Comparison of ENCODE assay signal across 28 mouse cellular contexts in genomic region chr7:141822582-141823261, GRCm38 (mm10). TPM values are rescaled to one million over a fixed set of nuclear protein-coding genes. Genes with fewer than 3 reads are reported as not detected.
DNase-seq lines count a peak whose midpoint lies in the region; ATAC-seq and TF ChIP-seq lines count a peak whose summit lies in the region.
"Had no signal": no experiment of that assay in that cellular context is flagged by ENCODE, and none has a peak within 500 bp of the region (broad histone marks: within the 10 kb centered on the region; RNA-seq: fewer than 3 reads in every experiment).

No protein-coding gene starts in this region.

- TF ChIP-seq CTCF in midbrain, postnatal 0 days (IDR thresholded peaks at IDR 0.05) = no peak

- H3K36me3 ChIP-seq in heart, embryonic 16.5 days (ENCODE audit: control insufficient read depth, insufficient read depth) = no peaks in the 10 kb centered on the region
- H3K36me3 ChIP-seq in heart, embryonic 12.5 days = no peaks in the 10 kb centered on the region
- H3K36me3 ChIP-seq in midbrain, postnatal 0 days (ENCODE audit: insufficient read depth, low read length) = no peaks in the 10 kb centered on the region
- H3K36me3 ChIP-seq in midbrain, embryonic 10.5 days = no peaks in the 10 kb centered on the region
- H3K36me3 ChIP-seq in embryonic facial prominence, embryonic 15.5 days = no peaks in the 10 kb centered on the region
- H3K36me3 ChIP-seq: neural tube, embryonic 12.5 days had no signal

- no peak overlapping the region for H3K9ac ChIP-seq in heart, embryonic 16.5 days (ENCODE audit: low read length)
- no peak overlapping the region for H3K9ac ChIP-seq in heart, embryonic 12.5 days
- no peak overlapping the region for H3K9ac ChIP-seq in midbrain, postnatal 0 days (replicated peaks; ENCODE audit: low read length, poor library complexity, severe bottlenecking)
- no peak overlapping the region for H3K9ac ChIP-seq in embryonic facial prominence, embryonic 15.5 days
- H3K9ac ChIP-seq: neural tube, embryonic 12.5 days had no signal

- ATAC-seq in heart, embryonic 16.5 days (replicated peaks; ENCODE audit: extremely low read depth, insufficient read depth, low FRiP score) = peak; percentile 58; the same call in 1 of the 2 replicates
- no peak for ATAC-seq in heart, embryonic 12.5 days (ENCODE audit: insufficient number of reproducible peaks, low FRiP score)
- no peak for ATAC-seq in midbrain, postnatal 0 days (ENCODE audit: low FRiP score)
- peak; percentile 30; the same call in 1 of the 2 replicates for ATAC-seq in embryonic facial prominence, embryonic 15.5 days (ENCODE audit: insufficient number of reproducible peaks, low FRiP score, low TSS enrichment, low read depth)
- no peak for ATAC-seq in CD4-positive, CD25-positive, alpha-beta regulatory T cell, adult 4 months
- no peak for ATAC-seq in granulocyte monocyte progenitor cell, adult 5-6 weeks (replicated peaks; ENCODE audit: poor library complexity, severe bottlenecking)
- ATAC-seq: forebrain, embryonic 16.5 days; hindbrain, embryonic 16.5 days had no signal

- 42% methylated on average over 4 of the region's 4 CpGs for WGBS in heart, embryonic 16.5 days
- 49% methylated on average over 4 of the region's 4 CpGs for WGBS in heart, embryonic 12.5 days
- WGBS in midbrain, postnatal 0 days = 55% methylated on average over 4 of the region's 4 CpGs
- WGBS in midbrain, embryonic 10.5 days = 76% methylated on average over 4 of the region's 4 CpGs
- WGBS in embryonic facial prominence, embryonic 15.5 days = 19% methylated on average over 4 of the region's 4 CpGs

- H3K27me3 ChIP-seq in heart, embryonic 16.5 days (ENCODE audit: control insufficient read depth, insufficient read depth, low read length) = no peaks in the 10 kb centered on the region
- H3K27me3 ChIP-seq in heart, embryonic 12.5 days (replicated peaks) = peaks cover 7% of the 10 kb centered on the region
- no peaks in the 10 kb centered on the region for H3K27me3 ChIP-seq in midbrain, postnatal 0 days (ENCODE audit: insufficient read depth, low read length)
- H3K27me3 ChIP-seq in midbrain, embryonic 10.5 days (ENCODE audit: low read depth, poor library complexity, severe bottlenecking) = no peaks in the 10 kb centered on the region
- no peaks in the 10 kb centered on the region for H3K27me3 ChIP-seq in embryonic facial prominence, embryonic 15.5 days
- H3K27me3 ChIP-seq: neural tube, embryonic 12.5 days had no signal

- H3K4me3 ChIP-seq in heart, embryonic 16.5 days (ENCODE audit: low read length) = no peak overlapping the region
- no peak overlapping the region for H3K4me3 ChIP-seq in heart, embryonic 12.5 days
- no peak overlapping the region for H3K4me3 ChIP-seq in midbrain, postnatal 0 days (ENCODE audit: low read depth, low read length)
- H3K4me3 ChIP-seq in midbrain, embryonic 10.5 days = no peak overlapping the region
- no peak overlapping the region for H3K4me3 ChIP-seq in embryonic facial prominence, embryonic 15.5 days (replicated peaks)
- H3K4me3 ChIP-seq: layer of hippocampus, adult 2 months; neural tube, embryonic 12.5 days had no signal

- peak; percentile 8 for DNase-seq in midbrain, postnatal 0 days (ENCODE audit: low spot score)
- DNase-seq in midbrain, embryonic 10.5 days (ENCODE audit: low spot score) = no peak
- DNase-seq: adrenal gland, adult 2 months; cerebellum, adult 9-11 months; embryo, embryonic 11 days; gastrocnemius, postnatal 10 days; heart, adult 18-20 months; heart, postnatal 4 days; kidney, adult 18-20 months; kidney, postnatal 14 days; layer of hippocampus, postnatal 36 days; lung, adult 2 months; right cerebral cortex, postnatal 14 days; spleen, adult 18-20 months had no signal

- H3K27ac ChIP-seq in heart, embryonic 16.5 days (ENCODE audit: low read length) = no peak overlapping the region
- no peak overlapping the region for H3K27ac ChIP-seq in heart, embryonic 12.5 days (ENCODE audit: poor library complexity, severe bottlenecking)
- H3K27ac ChIP-seq in midbrain, postnatal 0 days (ENCODE audit: low read depth, low read length) = no peak overlapping the region
- no peak overlapping the region for H3K27ac ChIP-seq in midbrain, embryonic 10.5 days (replicated peaks)
- no peak overlapping the region for H3K27ac ChIP-seq in embryonic facial prominence, embryonic 15.5 days (replicated peaks)
- H3K27ac ChIP-seq: layer of hippocampus, adult 2 months; macrophage; neural tube, embryonic 12.5 days had no signal

- no peak overlapping the region for H3K4me2 ChIP-seq in heart, embryonic 16.5 days (ENCODE audit: low read depth, low read length)
- no peak overlapping the region for H3K4me2 ChIP-seq in heart, embryonic 12.5 days
- no peak overlapping the region for H3K4me2 ChIP-seq in midbrain, postnatal 0 days (ENCODE audit: low read depth, low read length, poor library complexity, severe bottlenecking)
- H3K4me2 ChIP-seq in embryonic facial prominence, embryonic 15.5 days (replicated peaks) = no peak overlapping the region
- H3K4me2 ChIP-seq: liver, embryonic 11.5 days; midbrain, embryonic 11.5 days; neural tube, embryonic 12.5 days had no signal

- H3K4me1 ChIP-seq in heart, embryonic 16.5 days (ENCODE audit: control insufficient read depth, insufficient read depth, low read length) = no peaks in the 10 kb centered on the region
- H3K4me1 ChIP-seq in heart, embryonic 12.5 days (replicated peaks) = no peaks in the 10 kb centered on the region
- H3K4me1 ChIP-seq in midbrain, postnatal 0 days (ENCODE audit: insufficient read depth, low read length) = no peaks in the 10 kb centered on the region
- peaks cover 7% of the 10 kb centered on the region for H3K4me1 ChIP-seq in midbrain, embryonic 10.5 days
- H3K4me1 ChIP-seq in embryonic facial prominence, embryonic 15.5 days = peaks cover 10% of the 10 kb centered on the region

- no peaks in the 10 kb centered on the region for H3K9me3 ChIP-seq in heart, embryonic 16.5 days (replicated peaks; ENCODE audit: control insufficient read depth, low read length)
- H3K9me3 ChIP-seq in heart, embryonic 12.5 days (replicated peaks) = no peaks in the 10 kb centered on the region
- no peaks in the 10 kb centered on the region for H3K9me3 ChIP-seq in midbrain, postnatal 0 days (ENCODE audit: low read length)
- no peaks in the 10 kb centered on the region for H3K9me3 ChIP-seq in midbrain, embryonic 10.5 days (replicated peaks)
- no peaks in the 10 kb centered on the region for H3K9me3 ChIP-seq in embryonic facial prominence, embryonic 15.5 days (replicated peaks)
- H3K9me3 ChIP-seq: neural tube, embryonic 12.5 days had no signal

RNA-seq across cellular contexts. Expression of gene Muc5b, which starts 16.1 kb away (rescaled TPM):
- 0.29 and 0.43 TPM in 2 replicates for polyA plus RNA-seq in heart, embryonic 16.5 days (2015; fragmentation: Nextera tagmentation; extraction: Ambion mirVana)
- 0.06 TPM in 2 replicates for polyA plus RNA-seq in heart, embryonic 12.5 days (2016; fragmentation: Nextera tagmentation; extraction: Ambion mirVana)
- 0.05 TPM in 1 of 2 replicates, not detected in the other for total RNA-seq in midbrain, postnatal 0 days (2014; rRNA removed)
- polyA plus RNA-seq in midbrain, postnatal 0 days (2015; fragmentation: Nextera tagmentation; extraction: Ambion mirVana) = 0.02 and 0.04 TPM in 2 replicates
- 0.01 TPM in 2 replicates for polyA plus RNA-seq in midbrain, embryonic 10.5 days (2016; fragmentation: Nextera tagmentation; extraction: Ambion mirVana)
- 0.08 and 0.21 TPM in 2 replicates for polyA plus RNA-seq in embryonic facial prominence, embryonic 15.5 days (2015; fragmentation: Nextera tagmentation; extraction: Ambion mirVana)
- polyA plus RNA-seq in CD4-positive, CD25-positive, alpha-beta regulatory T cell, adult 4 months (2017; shearing (Covaris generic)) = not detected
- 0.04 and 0.21 TPM in 2 replicates for total RNA-seq in granulocyte monocyte progenitor cell, adult 5-6 weeks (2014; fragmentation: Nextera tagmentation)
- total RNA-seq in granulocyte monocyte progenitor cell, adult 5-6 weeks (2017) = under 0.01 TPM in 2 replicates
- total RNA-seq: adrenal gland, adult 2 months; heart, postnatal 4 days; layer of hippocampus, adult 2 months; layer of hippocampus, postnatal 36 days; left cerebral cortex, postnatal 14 days; monocyte, adult 5-6 weeks had no signal
- polyA plus RNA-seq: adrenal gland, adult 2 months; liver, embryonic 11.5 days; macrophage had no signal

RNA-seq across cellular contexts. Expression of gene Muc5ac, which starts 34.0 kb away (rescaled TPM):
- polyA plus RNA-seq in heart, embryonic 16.5 days (2015; fragmentation: Nextera tagmentation; extraction: Ambion mirVana) = 0.07 and 0.08 TPM in 2 replicates
- polyA plus RNA-seq in heart, embryonic 12.5 days (2016; fragmentation: Nextera tagmentation; extraction: Ambion mirVana) = not detected in 2 replicates
- not detected in 2 replicates for total RNA-seq in midbrain, postnatal 0 days (2014; rRNA removed)
- polyA plus RNA-seq in midbrain, postnatal 0 days (2015; fragmentation: Nextera tagmentation; extraction: Ambion mirVana) = not detected in 2 replicates
- polyA plus RNA-seq in midbrain, embryonic 10.5 days (2016; fragmentation: Nextera tagmentation; extraction: Ambion mirVana) = not detected in 2 replicates
- 0.01 and 0.03 TPM in 2 replicates for polyA plus RNA-seq in embryonic facial prominence, embryonic 15.5 days (2015; fragmentation: Nextera tagmentation; extraction: Ambion mirVana)
- under 1 TPM in 1 of 2 experiments, not detected in 1; 0.03 TPM for polyA plus RNA-seq in CD4-positive, CD25-positive, alpha-beta regulatory T cell, adult 4 months (2017; shearing (Covaris generic))
- not detected in 2 replicates for total RNA-seq in granulocyte monocyte progenitor cell, adult 5-6 weeks (2014; fragmentation: Nextera tagmentation)
- not detected in 2 replicates for total RNA-seq in granulocyte monocyte progenitor cell, adult 5-6 weeks (2017)
- total RNA-seq: adrenal gland, adult 2 months; gastrocnemius, postnatal 10 days; heart, postnatal 4 days; layer of hippocampus, adult 2 months; layer of hippocampus, postnatal 36 days; left cerebral cortex, postnatal 14 days; monocyte, adult 5-6 weeks had no signal
- polyA plus RNA-seq: adrenal gland, adult 2 months; forebrain, embryonic 16.5 days; hindbrain, embryonic 16.5 days; liver, embryonic 11.5 days; macrophage; midbrain, embryonic 11.5 days; neural tube, embryonic 12.5 days had no signal

Comparison
In these comparisons a context has a peak if more than half of its experiments do, and no peak if none do; other contexts are left out.
1. ATAC-seq: peak in heart, embryonic 16.5 days (single experiment) and embryonic facial prominence, embryonic 15.5 days (single experiment); none in heart, embryonic 12.5 days (single experiment), midbrain, postnatal 0 days (single experiment), CD4-positive, CD25-positive, alpha-beta regulatory T cell, adult 4 months (single experiment) and granulocyte monocyte progenitor cell, adult 5-6 weeks (single experiment).